Mouse (Mus musculus): ENCODE data around the gene Wnk4. TPM values are rescaled to one million over a fixed set of nuclear protein-coding genes. Genes with fewer than 3 reads are reported as not detected.

Gene Wnk4
- 4.4 and 4.5 TPM in 2 replicates for polyA plus RNA-seq (2015; fragmentation: Nextera tagmentation; extraction: Ambion mirVana)

GRCm38 (mm10) chr11:101259948-101260825 is at the start of gene Wnk4:
Gene Wnk4 (plus strand): TSS chr11:101260567.
- H3K27ac ChIP-seq, result no peak within 1 kb of the TSS
- H3K27me3 ChIP-seq, result peaks cover 49% of the 10 kb centered on the region
- H3K4me2 ChIP-seq, result peak within 1 kb of the TSS; percentile 89
- peak within 1 kb of the TSS; percentile 71 for H3K9ac ChIP-seq
- H3K4me3 ChIP-seq, result peak within 1 kb of the TSS; percentile 44
- peaks cover 23% of the 10 kb centered on the region for H3K36me3 ChIP-seq (ENCODE audit: poor library complexity, severe bottlenecking)
- ATAC-seq, result peak; percentile 77
- WGBS, result under 1% methylated on average over 24 of the region's 43 CpGs
- peaks cover 43% of the 10 kb centered on the region for H3K4me1 ChIP-seq
- H3K9me3 ChIP-seq (replicated peaks), result no peaks in the 10 kb centered on the region

GRCm38 (mm10) chr11:101211970-101212369 is 48.4 kb upstream of the Wnk4 start:
- WGBS, result 40% methylated on average over 3 of the region's 3 CpGs
- ATAC-seq, result no peak
- H3K36me3 ChIP-seq (ENCODE audit: poor library complexity, severe bottlenecking), result peaks cover 46% of the 10 kb centered on the region

GRCm38 (mm10) chr11:101216936-101217335 is 43.4 kb upstream of the Wnk4 start:
- no peaks in the 10 kb centered on the region for H3K4me1 ChIP-seq
- no peaks in the 10 kb centered on the region for H3K27me3 ChIP-seq
- no peaks in the 10 kb centered on the region for H3K9me3 ChIP-seq (replicated peaks)
- H3K27ac ChIP-seq, result no peak overlapping the region
- H3K36me3 ChIP-seq (ENCODE audit: poor library complexity, severe bottlenecking), result peaks cover 26% of the 10 kb centered on the region
- no peak overlapping the region for H3K4me2 ChIP-seq
- no peak for ATAC-seq
- 93% methylated on average over 5 of the region's 5 CpGs for WGBS
- no peak overlapping the region for H3K4me3 ChIP-seq
- no peak overlapping the region for H3K9ac ChIP-seq

More at GRCm38 (mm10) chr11:101211970-101212369, 48.4 kb upstream of the Wnk4 start:
- H3K4me2 ChIP-seq, result no peak overlapping the region
- no peak overlapping the region for H3K9ac ChIP-seq
- H3K27me3 ChIP-seq, result no peaks in the 10 kb centered on the region
- H3K9me3 ChIP-seq (replicated peaks), result no peaks in the 10 kb centered on the region
- no peaks in the 10 kb centered on the region for H3K4me1 ChIP-seq
- H3K27ac ChIP-seq, result no peak overlapping the region
- no peak overlapping the region for H3K4me3 ChIP-seq

GRCm38 (mm10) chr11:101218436-101219055 is 41.8 kb upstream of the Wnk4 start:
- Histone ChIP-seq H3K9me3 (replicated peaks) (no peaks in the 10 kb centered on the region), H3K36me3 (ENCODE audit: poor library complexity, severe bottlenecking) (peaks cover 16% of the 10 kb centered on the region; the same call in 1 of the 2 replicates), H3K4me3 (no peak overlapping the region), H3K9ac (no peak overlapping the region), H3K4me2 (no peak overlapping the region), H3K4me1 (no peaks in the 10 kb centered on the region), H3K27me3 (no peaks in the 10 kb centered on the region), H3K27ac (no peak overlapping the region)
- 82% methylated on average over 10 of the region's 10 CpGs for WGBS
- ATAC-seq, result no peak

- 64% methylated on average over 2 of the region's 2 CpGs for WGBS
- no peak for ATAC-seq
These were observed 39.5 kb upstream of the Wnk4 start for GRCm38 (mm10) chr11:101220853-101221252.

GRCm38 (mm10) chr11:101221306-101221986 is 38.9 kb upstream of the Wnk4 start:
- H3K4me2 ChIP-seq, result no peak overlapping the region
- H3K4me3 ChIP-seq, result no peak overlapping the region
- no peak overlapping the region for H3K27ac ChIP-seq
- no peak for ATAC-seq
- 92% methylated on average over 8 of the region's 8 CpGs for WGBS
- H3K9me3 ChIP-seq (replicated peaks), result no peaks in the 10 kb centered on the region
- no peaks in the 10 kb centered on the region for H3K27me3 ChIP-seq
- H3K36me3 ChIP-seq (ENCODE audit: poor library complexity, severe bottlenecking), result no peaks in the 10 kb centered on the region
- H3K4me1 ChIP-seq, result 0 out of 2 replicates have a peak, but pooled peaks cover 8% of the 10 kb centered on the region
- no peak overlapping the region for H3K9ac ChIP-seq

More at GRCm38 (mm10) chr11:101220853-101221252, 39.5 kb upstream of the Wnk4 start:
- H3K9ac ChIP-seq, result no peak overlapping the region
- no peak overlapping the region for H3K4me2 ChIP-seq
- H3K27ac ChIP-seq, result no peak overlapping the region
- 0 out of 2 replicates have a peak, but pooled peaks cover 8% of the 10 kb centered on the region for H3K4me1 ChIP-seq
- H3K4me3 ChIP-seq, result no peak overlapping the region
- no peaks in the 10 kb centered on the region for H3K9me3 ChIP-seq (replicated peaks)
- no peaks in the 10 kb centered on the region for H3K36me3 ChIP-seq (ENCODE audit: poor library complexity, severe bottlenecking)
- H3K27me3 ChIP-seq, result no peaks in the 10 kb centered on the region

- Histone ChIP-seq H3K4me2 (no peak overlapping the region), H3K27ac (no peak overlapping the region), H3K9me3 (replicated peaks) (no peaks in the 10 kb centered on the region), H3K36me3 (ENCODE audit: poor library complexity, severe bottlenecking) (no peaks in the 10 kb centered on the region), H3K9ac (no peak overlapping the region), H3K27me3 (peaks cover 9% of the 10 kb centered on the region; the same call in 1 of the 2 replicates), H3K4me1 (0 out of 2 replicates have a peak, but pooled peaks cover 11% of the 10 kb centered on the region), H3K4me3 (no peak overlapping the region)
- no peak for ATAC-seq
- 93% methylated on average over 3 of the region's 3 CpGs for WGBS
These were observed 36.0 kb upstream of the Wnk4 start for GRCm38 (mm10) chr11:101224337-101224736.

- ATAC-seq, result no peak
- WGBS, result 19% methylated on average over 25 of the region's 25 CpGs
- Histone ChIP-seq H3K36me3 (ENCODE audit: poor library complexity, severe bottlenecking) (no peaks in the 10 kb centered on the region), H3K4me3 (peak overlapping the region; percentile 81), H3K4me2 (peak overlapping the region; percentile 98), H3K9ac (peak overlapping the region; percentile 90), H3K9me3 (replicated peaks) (no peaks in the 10 kb centered on the region), H3K27ac (no peak overlapping the region), H3K27me3 (peaks cover 12% of the 10 kb centered on the region; the same call in 1 of the 2 replicates), H3K4me1 (peaks cover 22% of the 10 kb centered on the region)
These were observed 34.9 kb upstream of the Wnk4 start for GRCm38 (mm10) chr11:101225331-101226064.

- Histone ChIP-seq H3K27ac (no peak within 1 kb of the TSS), H3K4me2 (peak within 1 kb of the TSS; percentile 98), H3K27me3 (peaks cover 12% of the 10 kb centered on the region; the same call in 1 of the 2 replicates), H3K4me1 (peaks cover 29% of the 10 kb centered on the region), H3K4me3 (peak within 1 kb of the TSS; percentile 81), H3K36me3 (ENCODE audit: poor library complexity, severe bottlenecking) (no peaks in the 10 kb centered on the region), H3K9me3 (replicated peaks) (no peaks in the 10 kb centered on the region), H3K9ac (peak within 1 kb of the TSS; percentile 90)
- peak; percentile 94 for ATAC-seq
- WGBS, result 1% methylated on average over 54 of the region's 56 CpGs
These were observed 34.2 kb upstream of the Wnk4 start, which contains the start of gene Ezh1 for GRCm38 (mm10) chr11:101226065-101226701. Gene Ezh1 (minus strand): TSS chr11:101226463.

GRCm38 (mm10) chr11:101229361-101229900 is 30.9 kb upstream of the Wnk4 start:
- H3K36me3 ChIP-seq (ENCODE audit: poor library complexity, severe bottlenecking), result no peaks in the 10 kb centered on the region
- H3K4me2 ChIP-seq, result no peak overlapping the region
- no peak overlapping the region for H3K4me3 ChIP-seq
- peaks cover 19% of the 10 kb centered on the region; the same call in 1 of the 2 replicates for H3K27me3 ChIP-seq
- no peaks in the 10 kb centered on the region for H3K9me3 ChIP-seq (replicated peaks)
- no peak for ATAC-seq
- no peak overlapping the region for H3K27ac ChIP-seq
- H3K9ac ChIP-seq, result no peak overlapping the region
- WGBS, result 27% methylated on average over 8 of the region's 8 CpGs
- peaks cover 34% of the 10 kb centered on the region for H3K4me1 ChIP-seq

Measured in forebrain, embryonic 13.5 days (tissue).